Mouse (Mus musculus) T-cell, adult 2 months (primary cell): ENCODE data around the gene Socs2.

Experiments
- DNase-seq: peaks from one replicate; pipeline ENCODE4 v3.0.0; 2022; ENCODE audit warnings: low spot score

The Socs2 gene

DNA sequence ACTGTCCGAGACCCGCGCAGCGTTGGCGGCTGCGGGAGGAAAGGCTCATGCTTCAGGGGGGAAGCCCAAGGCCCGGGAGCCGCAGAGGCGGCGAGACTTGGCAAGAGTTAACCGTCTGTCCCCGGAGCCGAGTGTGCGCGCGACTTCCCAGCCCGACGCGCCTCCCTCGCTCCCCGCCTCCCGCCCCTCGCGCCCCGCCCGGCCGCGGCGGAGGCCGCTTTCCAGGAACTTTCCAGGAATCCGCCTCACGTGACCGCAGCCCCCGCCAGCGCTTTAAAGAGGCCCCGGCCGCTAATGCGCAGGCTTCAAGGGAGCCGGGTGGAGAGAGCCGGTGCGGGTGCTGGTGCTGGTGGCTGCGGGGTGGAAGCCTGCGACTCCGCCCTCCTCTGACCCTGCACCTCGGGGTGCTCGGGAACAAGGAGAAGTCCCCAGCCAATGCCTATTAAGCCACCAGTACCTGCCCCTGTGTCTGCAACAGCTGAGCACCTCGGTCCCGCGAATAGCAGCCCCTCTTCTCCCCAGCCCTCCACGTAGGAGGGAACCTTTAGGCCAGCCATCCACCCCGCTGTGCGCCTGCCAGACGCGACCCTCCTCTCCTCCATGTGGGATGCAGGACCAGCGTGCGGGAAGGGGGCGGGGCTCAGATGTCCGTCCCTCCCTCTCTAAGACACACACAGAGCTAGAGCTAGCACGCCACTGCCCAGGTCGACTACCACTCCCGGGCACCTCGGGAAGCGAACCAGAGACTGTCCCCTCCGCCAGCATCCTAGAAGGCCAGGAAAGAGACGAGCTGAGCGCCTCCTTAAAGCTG, at the start of gene Socs2:
Gene Socs2, minus strand, starts transcription at position 496 of the 811 bp plus-strand sequence.
- DNase-seq, result peak; percentile 26

- no peak for DNase-seq
Measured at GRCm38 (mm10) chr10:95465485-95465896, 48.5 kb upstream of the Socs2 start.

DNA sequence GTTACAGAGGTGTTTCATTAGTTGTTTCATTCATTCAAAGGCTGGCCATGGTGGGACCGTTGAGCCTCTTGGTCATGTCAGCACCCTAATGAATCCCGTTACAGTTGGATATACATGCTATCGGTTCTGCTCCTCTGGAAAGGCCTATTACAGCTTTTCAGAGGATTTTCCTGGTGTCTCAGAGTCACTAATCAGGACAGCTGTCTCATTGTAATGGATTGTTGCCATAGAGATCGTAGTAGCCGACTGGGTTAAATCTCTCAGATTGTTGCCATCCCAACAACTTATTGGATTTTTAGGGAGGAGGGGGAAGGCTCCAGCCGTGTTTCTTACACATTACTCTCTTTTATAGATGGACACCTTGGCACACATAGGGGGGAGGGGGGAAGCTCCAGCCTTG, 47.5 kb upstream of the Socs2 start:
- DNase-seq, result no peak

GRCm38 (mm10) chr10:95462231-95462630, 45.3 kb upstream of the Socs2 start:
- DNase-seq, result no peak

GRCm38 (mm10) chr10:95461053-95461553, 44.1 kb upstream of the Socs2 start:
- DNase-seq, result no peak

DNA sequence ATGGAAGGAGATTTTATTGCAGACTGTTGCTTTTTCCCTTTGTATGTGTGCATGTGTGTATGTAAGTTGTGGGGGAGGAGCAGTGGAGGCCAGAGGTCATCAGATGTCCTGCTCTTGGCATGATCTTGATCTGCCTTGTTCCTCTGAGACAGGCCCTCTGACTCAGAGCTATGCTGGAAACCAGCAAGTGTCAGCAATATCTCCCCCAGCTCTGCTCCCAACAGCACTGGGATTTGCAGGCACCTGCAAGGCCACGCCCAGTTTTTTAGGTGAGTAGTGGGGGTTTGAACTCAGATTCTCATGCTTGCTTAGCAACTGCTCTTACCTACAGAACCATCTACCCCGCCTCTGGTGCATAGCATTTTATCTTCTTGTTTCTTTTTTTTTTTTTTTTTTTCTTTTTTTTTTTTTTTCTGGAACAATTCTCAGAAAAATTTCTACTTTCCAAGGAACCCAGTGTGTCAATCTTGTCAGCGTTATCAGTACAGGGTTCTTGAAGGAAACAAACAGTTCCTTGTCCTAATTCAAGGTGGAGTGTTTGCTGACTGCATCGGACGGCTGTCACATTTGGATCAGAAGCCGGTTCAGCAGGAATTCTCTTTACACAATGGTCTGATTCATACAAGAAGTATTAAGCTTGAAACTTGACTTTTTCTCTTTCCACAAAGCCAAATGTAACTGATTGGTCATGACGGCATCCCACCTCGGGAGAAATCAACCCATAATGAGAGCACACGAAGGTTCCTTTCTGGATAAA, 41.2 kb upstream of the Socs2 start:
- no peak for DNase-seq

GRCm38 (mm10) chr10:95457367-95458049, 40.5 kb upstream of the Socs2 start:
- no peak for DNase-seq

DNA sequence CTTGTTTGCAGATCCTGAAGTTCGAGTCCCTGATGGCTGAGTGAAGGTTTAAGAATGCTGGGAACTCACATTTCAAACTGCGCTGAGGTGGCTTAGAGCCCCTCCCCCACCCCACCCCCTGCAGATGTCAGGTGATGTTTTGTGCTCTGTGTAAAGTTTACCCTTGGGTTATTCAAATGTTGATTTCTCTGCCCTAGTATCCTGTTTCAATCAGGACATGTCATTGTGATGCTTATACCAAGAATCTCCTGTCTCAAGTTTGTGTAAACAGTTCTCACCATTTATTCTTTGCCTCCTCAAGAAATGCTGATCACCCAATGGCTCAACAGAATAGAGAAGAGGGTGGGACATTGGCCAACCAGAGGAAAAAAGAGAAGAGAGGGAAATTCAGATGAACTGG, 39.1 kb upstream of the Socs2 start:
- no peak for DNase-seq

DNA sequence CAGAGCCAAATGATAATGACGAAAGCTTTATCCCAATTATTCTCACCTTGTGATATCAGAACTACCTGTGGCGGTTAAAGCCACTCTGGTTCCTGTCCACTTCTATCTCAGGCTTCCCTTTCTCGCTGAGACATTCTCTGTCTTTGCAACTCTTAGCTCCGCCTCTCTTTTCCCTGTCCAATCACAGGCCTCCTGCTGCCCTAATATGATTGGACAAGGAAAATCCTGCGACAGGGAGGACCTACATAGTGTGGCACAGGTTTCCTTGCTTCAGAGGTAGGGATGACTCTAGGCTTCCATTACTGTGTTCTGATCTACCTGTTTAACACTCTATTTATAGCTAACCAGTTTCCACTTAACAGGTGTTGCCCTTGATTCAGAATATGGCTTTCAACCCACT, 36.3 kb upstream of the Socs2 start:
- no peak for DNase-seq

DNA sequence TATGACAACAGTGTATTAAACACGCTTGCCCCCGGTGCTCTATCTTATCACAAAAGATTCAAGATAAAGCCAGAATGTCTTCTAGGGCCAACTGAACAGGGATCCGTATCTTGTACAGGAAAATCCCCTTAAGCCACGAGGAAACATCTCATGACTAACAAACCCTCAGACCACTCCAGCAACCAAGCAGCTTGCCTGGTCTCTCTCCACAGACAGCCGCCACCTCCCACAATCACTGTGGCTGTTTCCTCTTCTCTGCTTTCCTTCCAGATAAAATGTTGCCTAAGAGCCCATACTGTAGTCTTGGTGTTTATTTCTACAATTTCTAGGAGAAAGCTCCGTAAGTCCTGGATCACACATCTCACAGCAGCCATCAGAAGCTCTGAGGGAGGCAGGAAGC, 32.1 kb upstream of the Socs2 start:
- DNase-seq, result no peak

DNA sequence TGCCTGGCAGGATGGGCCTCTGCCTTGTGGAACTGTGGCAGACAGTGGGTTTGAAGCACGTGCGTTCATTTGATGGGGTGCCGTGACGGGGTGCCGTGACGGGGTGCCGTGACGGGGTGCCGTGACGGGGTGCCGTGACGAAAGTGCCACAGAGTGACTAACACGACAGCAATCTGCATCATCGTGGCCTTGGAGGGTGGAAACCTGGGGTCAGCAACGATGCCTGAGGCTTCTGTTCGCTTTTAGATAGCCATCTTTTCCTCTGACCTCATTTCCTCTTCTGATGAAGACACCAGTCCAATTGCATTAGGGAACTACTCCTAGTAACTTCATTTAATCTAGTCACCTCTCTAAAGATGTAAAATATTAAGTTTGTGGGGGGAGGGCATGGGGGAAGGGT, 31.0 kb upstream of the Socs2 start:
- no peak for DNase-seq

- no peak for DNase-seq
Measured at GRCm38 (mm10) chr10:95445104-95446056, 28.4 kb upstream of the Socs2 start.

GRCm38 (mm10) chr10:95442334-95442733, 25.4 kb upstream of the Socs2 start:
- DNase-seq, result no peak

DNA sequence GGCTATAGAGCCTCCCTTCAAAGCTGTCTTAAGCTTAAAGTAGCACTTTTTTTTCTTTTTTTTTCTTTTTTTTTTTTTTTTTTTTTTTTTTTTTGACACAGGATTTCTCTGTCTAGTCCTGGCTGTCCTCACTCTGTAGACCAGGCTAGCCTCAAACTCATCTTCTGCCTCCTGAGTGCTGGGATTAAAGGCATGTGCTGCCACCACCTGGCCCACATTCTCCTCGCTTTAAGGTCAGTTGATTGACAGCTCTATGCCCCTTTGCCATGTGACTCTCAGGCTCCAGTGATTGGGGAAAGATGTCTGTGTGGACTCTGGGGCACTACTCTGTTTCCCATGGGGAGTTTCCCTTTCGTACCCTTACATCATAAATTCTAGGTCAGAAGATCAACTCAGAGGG, 23.6 kb upstream of the Socs2 start:
- no peak for DNase-seq

DNA sequence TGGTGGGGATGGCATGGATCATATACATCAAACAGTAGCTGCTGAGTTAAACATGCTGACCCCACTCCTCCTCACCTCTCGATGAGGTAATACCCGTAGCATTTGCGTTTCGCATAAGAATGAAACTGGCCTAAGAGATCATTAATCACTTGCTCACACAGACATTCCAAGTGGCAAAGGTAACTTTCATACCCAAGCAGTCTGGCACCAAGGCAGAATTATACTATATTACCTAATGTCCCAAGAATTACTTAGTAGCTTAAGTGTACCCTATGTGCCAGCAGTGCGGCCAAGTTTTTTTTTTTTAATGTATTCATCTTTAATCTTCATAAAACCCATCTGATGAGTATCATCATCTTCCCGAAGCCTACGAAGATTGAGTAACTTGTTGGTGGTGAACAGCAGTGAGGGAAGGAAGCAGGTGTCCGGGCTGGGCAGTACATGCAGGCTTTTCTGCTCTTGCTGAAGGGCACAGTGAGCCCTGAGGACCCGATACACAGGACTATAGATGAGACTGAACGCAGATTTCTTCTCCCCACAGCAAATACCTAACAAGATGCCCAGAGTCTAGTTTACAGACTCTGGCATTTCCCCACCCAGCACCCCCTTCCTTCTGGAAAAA, 22.8 kb upstream of the Socs2 start:
- DNase-seq, result no peak

DNA sequence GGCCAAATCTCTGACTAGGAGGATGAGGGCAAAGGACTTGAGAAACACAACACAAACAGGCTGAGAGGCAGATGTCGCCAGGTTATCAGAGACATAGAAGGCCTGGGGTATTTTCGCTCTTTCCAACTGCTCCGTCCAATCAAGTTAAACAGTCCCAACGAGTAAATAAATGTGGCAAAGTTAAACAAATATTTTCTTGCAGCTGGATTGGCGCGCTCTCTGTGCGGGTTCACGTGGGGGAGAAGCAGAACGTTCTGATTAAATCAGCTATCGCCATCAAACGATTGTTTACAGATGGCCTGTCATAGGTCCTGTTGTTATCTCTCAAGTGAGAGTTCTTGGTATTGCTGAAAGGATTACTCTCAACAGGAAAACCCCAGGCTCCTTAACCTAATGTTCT, 22.0 kb upstream of the Socs2 start:
- DNase-seq, result no peak

DNA sequence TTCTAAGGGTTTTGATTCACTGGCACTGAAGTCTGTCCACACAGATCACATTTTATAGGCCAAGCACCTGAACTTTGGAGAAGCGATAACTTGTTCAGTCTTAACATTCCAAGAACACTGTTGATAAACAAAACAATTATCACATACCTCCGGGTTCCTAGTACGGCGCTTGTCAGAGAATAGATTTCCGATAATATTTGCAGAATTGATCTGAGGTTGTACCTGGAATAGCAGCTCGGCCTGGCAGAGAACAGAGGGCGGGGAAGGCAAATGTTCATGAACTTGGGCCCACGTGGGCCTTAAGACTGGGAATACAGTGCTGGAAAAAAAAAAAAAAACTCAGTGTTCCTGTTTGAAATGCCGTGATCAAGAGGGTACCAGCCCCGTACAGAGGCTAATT, 13.3 kb upstream of the Socs2 start:
- DNase-seq, result no peak

DNA sequence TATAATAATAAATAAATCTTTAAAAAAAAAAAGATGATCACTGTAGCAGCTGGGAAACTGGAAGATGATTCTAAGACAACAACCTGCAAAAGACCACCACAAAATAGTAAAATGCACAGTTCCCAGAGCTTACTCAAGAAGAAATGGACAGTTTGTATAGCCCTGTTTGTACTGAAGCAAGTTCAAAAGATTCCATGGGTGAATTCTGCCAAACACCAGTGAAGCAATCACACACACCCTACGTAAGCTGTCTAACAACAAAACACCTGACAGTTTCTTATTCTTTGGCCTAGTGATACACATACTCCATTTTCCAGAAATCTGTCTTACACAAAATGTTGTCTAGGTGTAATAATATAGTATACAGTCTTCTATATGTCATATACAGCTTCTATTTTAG, 12.1 kb upstream of the Socs2 start:
- no peak for DNase-seq

DNA sequence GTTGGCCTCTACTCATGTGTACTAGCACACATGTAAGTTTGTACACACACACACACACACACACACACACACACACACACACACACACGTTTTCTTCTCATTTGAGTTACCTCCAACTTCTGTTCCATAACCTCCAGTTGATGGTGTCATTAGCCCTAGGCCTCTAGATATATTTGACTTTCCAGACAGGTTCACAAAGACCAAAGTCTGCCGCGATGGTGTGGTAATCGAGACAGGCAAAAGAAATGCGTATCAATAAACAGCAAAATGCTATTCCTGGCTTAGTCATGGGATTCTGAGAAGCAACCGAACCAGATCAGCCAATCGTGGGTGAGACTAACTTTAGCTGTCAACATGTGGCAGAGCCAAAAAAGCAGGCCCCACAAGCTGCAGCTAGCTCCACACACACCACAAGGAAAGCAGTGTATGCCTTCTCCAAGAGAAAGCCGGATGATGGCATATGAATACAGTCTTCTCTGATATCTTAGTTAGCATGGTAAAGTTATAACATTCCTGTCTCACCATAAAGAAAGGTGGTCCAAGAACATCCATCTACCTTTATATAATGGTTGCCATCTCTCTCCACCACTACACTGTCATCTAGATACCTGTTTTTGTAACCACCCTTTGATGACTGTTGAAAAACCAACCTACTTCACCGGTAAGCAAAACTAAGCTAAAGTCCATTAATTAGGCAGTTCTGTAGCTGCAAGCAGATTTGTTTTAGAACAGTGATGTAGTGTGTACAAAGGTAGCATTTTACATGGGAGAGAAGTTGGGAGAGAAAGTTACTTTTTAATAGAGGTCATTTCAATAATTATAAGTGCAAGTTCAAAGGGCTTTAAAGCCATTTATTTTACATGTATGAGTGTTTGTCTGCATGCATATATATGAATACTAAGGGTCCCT, 9.5 kb upstream of the Socs2 start:
- DNase-seq, result no peak

DNA sequence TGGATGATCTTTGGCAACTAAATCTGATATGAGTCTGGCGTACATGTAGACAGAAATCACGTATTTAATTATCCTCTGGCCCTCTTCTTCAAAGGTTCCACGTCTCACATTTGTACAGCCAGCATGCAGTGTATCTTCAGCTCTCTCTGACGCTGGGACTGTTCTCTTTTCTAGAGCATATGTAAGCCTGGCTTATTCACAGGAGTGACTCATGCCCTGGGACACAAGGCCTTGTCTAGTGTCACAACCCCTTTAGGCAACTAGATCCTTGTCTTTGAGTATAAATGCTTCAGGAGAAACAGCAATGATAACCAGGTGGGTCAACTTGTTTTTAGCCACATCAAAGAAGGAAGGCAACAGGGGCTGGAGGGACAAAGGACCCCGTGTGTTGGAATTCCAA, 5.7 kb upstream of the Socs2 start:
- no peak for DNase-seq
